19 mouse cellular contexts compared by ENCODE assay signal in the genomic region with DNA sequence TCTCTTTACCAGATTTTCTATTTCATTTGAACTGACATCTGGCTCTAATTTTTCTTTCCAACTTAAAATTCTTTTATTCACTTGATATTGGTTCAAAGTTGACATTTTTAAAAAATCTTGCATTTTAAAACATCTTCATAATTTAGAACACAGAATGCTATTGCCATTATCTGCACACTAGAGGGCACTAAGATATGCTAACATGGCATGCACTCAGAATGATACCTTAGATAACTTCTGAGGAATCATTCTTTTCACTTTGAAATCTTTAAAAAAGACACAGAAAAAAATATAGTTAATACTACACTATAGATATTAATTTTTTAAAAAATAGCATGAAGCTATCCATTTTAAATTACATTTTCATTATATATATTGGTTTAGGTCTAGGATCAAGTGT.
DNase-seq lines count a peak whose midpoint lies in the region; ATAC-seq and TF ChIP-seq lines count a peak whose summit lies in the region.
"Had no signal": no experiment of that assay in that cellular context is flagged by ENCODE, and none has a peak within 500 bp of the region (broad histone marks: within the 10 kb centered on the region; RNA-seq: fewer than 3 reads in every experiment).

No protein-coding gene starts in this region.

- TF ChIP-seq EP300 in stomach, postnatal 0 days (optimal IDR thresholded peaks at IDR 0.05) = no peak

- H3K4me2 ChIP-seq in embryonic facial prominence, embryonic 11.5 days (ENCODE audit: low read depth, low read length) = no peak overlapping the region
- no peak overlapping the region for H3K4me2 ChIP-seq in intestine, postnatal 0 days (replicated peaks; ENCODE audit: low read depth)
- no peak overlapping the region for H3K4me2 ChIP-seq in intestine, embryonic 15.5 days (replicated peaks)
- no peak overlapping the region for H3K4me2 ChIP-seq in midbrain, postnatal 0 days (ENCODE audit: low read depth, low read length, poor library complexity, severe bottlenecking)
- H3K4me2 ChIP-seq in midbrain, embryonic 11.5 days = no peak overlapping the region
- H3K4me2 ChIP-seq in stomach, postnatal 0 days (replicated peaks; ENCODE audit: low read depth) = no peak overlapping the region
- H3K4me2 ChIP-seq: embryonic facial prominence, embryonic 13.5 days; heart, embryonic 12.5 days; limb, embryonic 12.5 days; neural tube, embryonic 13.5 days had no signal

- H3K27me3 ChIP-seq in embryonic facial prominence, embryonic 11.5 days (ENCODE audit: control insufficient read depth, insufficient read depth, low read length) = no peaks in the 10 kb centered on the region
- H3K27me3 ChIP-seq in embryonic facial prominence, embryonic 10.5 days (replicated peaks; ENCODE audit: low read depth, poor library complexity, severe bottlenecking) = no peaks in the 10 kb centered on the region
- H3K27me3 ChIP-seq in intestine, postnatal 0 days (replicated peaks; ENCODE audit: control insufficient read depth, insufficient read depth, low read length) = no peaks in the 10 kb centered on the region
- H3K27me3 ChIP-seq in intestine, embryonic 15.5 days (replicated peaks) = no peaks in the 10 kb centered on the region
- no peaks in the 10 kb centered on the region for H3K27me3 ChIP-seq in midbrain, postnatal 0 days (ENCODE audit: insufficient read depth, low read length)
- H3K27me3 ChIP-seq in midbrain, embryonic 11.5 days (ENCODE audit: control insufficient read depth, insufficient read depth, low read length) = no peaks in the 10 kb centered on the region
- no peaks in the 10 kb centered on the region for H3K27me3 ChIP-seq in stomach, postnatal 0 days (ENCODE audit: control insufficient read depth, insufficient read depth, low read length)
- H3K27me3 ChIP-seq: embryonic facial prominence, embryonic 13.5 days; heart, embryonic 12.5 days; limb, embryonic 12.5 days; neural tube, embryonic 13.5 days had no signal

- no peaks in the 10 kb centered on the region for H3K36me3 ChIP-seq in embryonic facial prominence, embryonic 11.5 days (replicated peaks; ENCODE audit: control insufficient read depth, insufficient read depth, low read depth, low read length)
- no peaks in the 10 kb centered on the region for H3K36me3 ChIP-seq in embryonic facial prominence, embryonic 10.5 days (replicated peaks)
- H3K36me3 ChIP-seq in intestine, postnatal 0 days (ENCODE audit: control insufficient read depth, insufficient read depth) = no peaks in the 10 kb centered on the region
- no peaks in the 10 kb centered on the region for H3K36me3 ChIP-seq in intestine, embryonic 15.5 days
- no peaks in the 10 kb centered on the region for H3K36me3 ChIP-seq in midbrain, postnatal 0 days (ENCODE audit: insufficient read depth, low read length)
- H3K36me3 ChIP-seq in midbrain, embryonic 11.5 days (ENCODE audit: control insufficient read depth, insufficient read depth, low read length) = no peaks in the 10 kb centered on the region
- H3K36me3 ChIP-seq in stomach, postnatal 0 days (ENCODE audit: control insufficient read depth, insufficient read depth, low read length) = no peaks in the 10 kb centered on the region
- H3K36me3 ChIP-seq: embryonic facial prominence, embryonic 13.5 days; heart, embryonic 12.5 days; limb, embryonic 12.5 days; neural tube, embryonic 13.5 days had no signal

- no peaks in the 10 kb centered on the region for H3K4me1 ChIP-seq in embryonic facial prominence, embryonic 11.5 days (ENCODE audit: control insufficient read depth, insufficient read depth, low read length)
- H3K4me1 ChIP-seq in embryonic facial prominence, embryonic 10.5 days = no peaks in the 10 kb centered on the region
- H3K4me1 ChIP-seq in intestine, postnatal 0 days (replicated peaks; ENCODE audit: control insufficient read depth, insufficient read depth, low read length) = no peaks in the 10 kb centered on the region
- no peaks in the 10 kb centered on the region for H3K4me1 ChIP-seq in intestine, embryonic 15.5 days (replicated peaks)
- H3K4me1 ChIP-seq in midbrain, postnatal 0 days (ENCODE audit: insufficient read depth, low read length) = no peaks in the 10 kb centered on the region
- H3K4me1 ChIP-seq in midbrain, embryonic 11.5 days (ENCODE audit: control insufficient read depth, insufficient read depth, low read length) = no peaks in the 10 kb centered on the region
- H3K4me1 ChIP-seq in stomach, postnatal 0 days (replicated peaks; ENCODE audit: control insufficient read depth, insufficient read depth) = no peaks in the 10 kb centered on the region
- H3K4me1 ChIP-seq: embryonic facial prominence, embryonic 13.5 days; heart, embryonic 12.5 days; limb, embryonic 12.5 days; neural tube, embryonic 13.5 days had no signal

- H3K9ac ChIP-seq in embryonic facial prominence, embryonic 11.5 days (replicated peaks; ENCODE audit: low read length) = no peak overlapping the region
- H3K9ac ChIP-seq in intestine, postnatal 0 days (ENCODE audit: low read depth, low read length) = no peak overlapping the region
- no peak overlapping the region for H3K9ac ChIP-seq in intestine, embryonic 15.5 days
- no peak overlapping the region for H3K9ac ChIP-seq in midbrain, postnatal 0 days (replicated peaks; ENCODE audit: low read length, poor library complexity, severe bottlenecking)
- no peak overlapping the region for H3K9ac ChIP-seq in midbrain, embryonic 11.5 days (ENCODE audit: low read length)
- no peak overlapping the region for H3K9ac ChIP-seq in stomach, postnatal 0 days (ENCODE audit: low read length)
- H3K9ac ChIP-seq: embryonic facial prominence, embryonic 13.5 days; heart, embryonic 12.5 days; limb, embryonic 12.5 days; liver, embryonic 14.5 days; neural tube, embryonic 13.5 days had no signal

- DNase-seq in embryonic facial prominence, embryonic 11.5 days (ENCODE audit: low spot score) = peak; percentile 39
- no peak for DNase-seq in embryonic facial prominence, embryonic 10.5 days (ENCODE audit: low spot score)
- peak; percentile 66 for DNase-seq in midbrain, postnatal 0 days (ENCODE audit: low spot score)
- DNase-seq in midbrain, embryonic 11.5 days (ENCODE audit: low spot score, missing footprints) = no peak
- DNase-seq in stomach, postnatal 0 days (ENCODE audit: low spot score) = no peak
- no peak for DNase-seq in thymus, postnatal 36 days
- DNase-seq: adrenal gland, postnatal 36 days; heart, postnatal 4 days; lung, postnatal 10 days; right cerebral cortex, postnatal 25 days; thymus, adult 18-20 months had no signal

- no peak overlapping the region for H3K27ac ChIP-seq in embryonic facial prominence, embryonic 11.5 days (replicated peaks; ENCODE audit: low read depth, low read length)
- H3K27ac ChIP-seq in embryonic facial prominence, embryonic 10.5 days (replicated peaks) = no peak overlapping the region
- H3K27ac ChIP-seq in intestine, postnatal 0 days (ENCODE audit: low read depth, low read length) = no peak overlapping the region
- H3K27ac ChIP-seq in intestine, embryonic 15.5 days = no peak overlapping the region
- H3K27ac ChIP-seq in midbrain, postnatal 0 days (ENCODE audit: low read depth, low read length) = no peak overlapping the region
- no peak overlapping the region for H3K27ac ChIP-seq in midbrain, embryonic 11.5 days (ENCODE audit: low read depth, low read length)
- H3K27ac ChIP-seq in stomach, postnatal 0 days (replicated peaks) = no peak overlapping the region
- H3K27ac ChIP-seq: embryonic facial prominence, embryonic 13.5 days; limb, embryonic 12.5 days; liver, embryonic 14.5 days; neural tube, embryonic 13.5 days had no signal

- H3K9me3 ChIP-seq in embryonic facial prominence, embryonic 11.5 days (replicated peaks; ENCODE audit: control insufficient read depth, low read length) = no peaks in the 10 kb centered on the region
- H3K9me3 ChIP-seq in embryonic facial prominence, embryonic 10.5 days = no peaks in the 10 kb centered on the region
- H3K9me3 ChIP-seq in intestine, postnatal 0 days (ENCODE audit: control insufficient read depth) = no peaks in the 10 kb centered on the region
- no peaks in the 10 kb centered on the region for H3K9me3 ChIP-seq in intestine, embryonic 15.5 days
- H3K9me3 ChIP-seq in midbrain, postnatal 0 days (ENCODE audit: low read length) = no peaks in the 10 kb centered on the region
- H3K9me3 ChIP-seq in midbrain, embryonic 11.5 days (ENCODE audit: control insufficient read depth, low read length) = no peaks in the 10 kb centered on the region
- no peaks in the 10 kb centered on the region for H3K9me3 ChIP-seq in stomach, postnatal 0 days (ENCODE audit: control insufficient read depth, low read length)
- H3K9me3 ChIP-seq: embryonic facial prominence, embryonic 13.5 days; heart, embryonic 12.5 days; limb, embryonic 12.5 days; neural tube, embryonic 13.5 days had no signal

- H3K4me3 ChIP-seq in embryonic facial prominence, embryonic 11.5 days (ENCODE audit: low read depth, low read length) = no peak overlapping the region
- no peak overlapping the region for H3K4me3 ChIP-seq in embryonic facial prominence, embryonic 10.5 days
- no peak overlapping the region for H3K4me3 ChIP-seq in intestine, postnatal 0 days (ENCODE audit: low read depth, low read length)
- H3K4me3 ChIP-seq in intestine, embryonic 15.5 days (replicated peaks) = no peak overlapping the region
- no peak overlapping the region for H3K4me3 ChIP-seq in midbrain, postnatal 0 days (ENCODE audit: low read depth, low read length)
- H3K4me3 ChIP-seq in midbrain, embryonic 11.5 days (ENCODE audit: low read depth, low read length) = no peak overlapping the region
- no peak overlapping the region for H3K4me3 ChIP-seq in stomach, postnatal 0 days (ENCODE audit: low read depth, low read length)
- H3K4me3 ChIP-seq: embryonic facial prominence, embryonic 13.5 days; heart, embryonic 12.5 days; limb, embryonic 12.5 days; neural tube, embryonic 13.5 days had no signal

- peak; percentile 54 for TF ChIP-seq CTCF in intestine, postnatal 0 days (IDR thresholded peaks at IDR 0.05; ENCODE audit: low read depth)
- peak; percentile 78 for TF ChIP-seq CTCF in midbrain, postnatal 0 days (IDR thresholded peaks at IDR 0.05)
- peak; percentile 66 for TF ChIP-seq CTCF in stomach, postnatal 0 days (IDR thresholded peaks at IDR 0.05; ENCODE audit: low read depth)

- no peak for ATAC-seq in embryonic facial prominence, embryonic 11.5 days (replicated peaks; ENCODE audit: insufficient number of reproducible peaks, low FRiP score, low TSS enrichment, low read depth)
- ATAC-seq in intestine, postnatal 0 days = no peak
- no peak for ATAC-seq in intestine, embryonic 15.5 days
- no peak for ATAC-seq in midbrain, postnatal 0 days (ENCODE audit: low FRiP score)
- ATAC-seq in midbrain, embryonic 11.5 days (ENCODE audit: low FRiP score) = no peak
- ATAC-seq in stomach, postnatal 0 days (ENCODE audit: low FRiP score, low TSS enrichment) = no peak
- ATAC-seq: inflammation-experienced regulatory T-cells, adult 6 months had no signal

Comparison
In these comparisons a context has a peak if more than half of its experiments do, and no peak if none do; other contexts are left out.
1. DNase-seq: peak in embryonic facial prominence, embryonic 11.5 days (single experiment) and midbrain, postnatal 0 days (single experiment); none in embryonic facial prominence, embryonic 10.5 days (single experiment), midbrain, embryonic 11.5 days (single experiment), stomach, postnatal 0 days (single experiment) and thymus, postnatal 36 days (0 of 2).
2. Peak in every context shown above with its lines, with median percentiles within 50 percentile points of each other: CTCF ChIP-seq.